Mouse (Mus musculus) ES-E14 (cell line): Measurements from ENCODE around the gene Ces1h. TPM values are rescaled to one million over a fixed set of nuclear protein-coding genes. Genes with fewer than 3 reads are reported as not detected.
"Not testable (repeated sequence)": the region's sequence is repeated elsewhere in the genome, so short reads cannot be mapped to it uniquely, and the experiment has no call there.

Source experiments
- DNase-seq: peaks from one replicate; pipeline ENCODE4 v3.0.0-alpha.2; 2013; ENCODE audit warnings: low read depth, low spot score
- H3K27ac ChIP-seq: 2 replicates; pipeline ENCODE4 v1.5.1; 2012; ENCODE audit warnings: low read depth, mild to moderate bottlenecking, low read length, moderate library complexity, mixed read lengths; ENCODE audit not compliant: poor library complexity, insufficient read depth, severe bottlenecking
- H3K36me3 ChIP-seq: 2 replicates; pipeline ENCODE4 v1.6.1; 2012; ENCODE audit warnings: mild to moderate bottlenecking, low read length, moderate library complexity, mixed read lengths; ENCODE audit not compliant: control insufficient read depth, poor library complexity, insufficient read depth, severe bottlenecking
- H3K4me1 ChIP-seq, 2 experiments: fragments of 150-350 bp in 1 of 2; sonication (generic) in 1 of 2; 2 replicates each; pipeline ENCODE4 v1.6.1; 2012; ENCODE audit warnings: low read length in 2 of 2, mild to moderate bottlenecking in 1 of 2, mixed read lengths in 1 of 2; ENCODE audit not compliant: control insufficient read depth in 2 of 2, insufficient read depth in 2 of 2, poor library complexity in 1 of 2
- H3K4me3 ChIP-seq, 2 experiments: fragments of 150-350 bp in 1 of 2; sonication (generic) in 1 of 2; 2 replicates each; pipeline ENCODE4 v1.5.1; 2012; ENCODE audit warnings: low read length in 2 of 2, low read depth in 1 of 2, mild to moderate bottlenecking in 1 of 2, mixed read lengths in 1 of 2; ENCODE audit not compliant: insufficient read depth in 1 of 2, poor library complexity in 1 of 2, severe bottlenecking in 1 of 2
- H3K9ac ChIP-seq: 2 replicates; pipeline ENCODE4 v1.6.1; 2012; ENCODE audit warnings: low read depth, mild to moderate bottlenecking, low read length, mixed read lengths; ENCODE audit not compliant: poor library complexity, insufficient read depth, severe bottlenecking
- H3K9me3 ChIP-seq: fragments of 150-350 bp; sonication (generic); 2 replicates; pipeline ENCODE4 v1.6.1; 2012; ENCODE audit warnings: low read depth, mild to moderate bottlenecking, low read length; ENCODE audit not compliant: control insufficient read depth, insufficient read depth
- CHD2 ChIP-seq: IDR thresholded peaks from 2 replicates; pipeline ENCODE4 v1.6.1; 2014; ENCODE audit warnings: mild to moderate bottlenecking, low read depth, low read length, inconsistent platforms
- HCFC1 ChIP-seq: IDR thresholded peaks from 2 replicates; pipeline ENCODE4 v1.6.1; 2012; ENCODE audit warnings: low read length, inconsistent platforms, borderline replicate concordance; ENCODE audit not compliant: insufficient read depth
- MAFK ChIP-seq: IDR thresholded peaks from 2 replicates; pipeline ENCODE4 v1.6.1; 2014; ENCODE audit warnings: mild to moderate bottlenecking, low read depth, low read length, inconsistent platforms; ENCODE audit not compliant: insufficient read depth
- ZC3H11A ChIP-seq: IDR thresholded peaks from 2 replicates; pipeline ENCODE4 v1.6.1; 2012; ENCODE audit warnings: low read depth, mild to moderate bottlenecking, inconsistent platforms, low read length, borderline replicate concordance
- ZNF384 ChIP-seq: IDR thresholded peaks from 2 replicates; pipeline ENCODE4 v1.6.1; 2012; ENCODE audit warnings: low read depth, low read length, inconsistent platforms
- in situ Hi-C, 2 experiments: fragments of 600-800 bp; cut with MboI; formaldehyde crosslinking; loops; one replicate each; pipeline ENCODE4 v1.15.1; 2025; ENCODE audit warnings: low sequenced_read_pairs in 2 of 2, inconsistent platforms in 1 of 2; ENCODE audit not compliant: unreplicated experiment in 2 of 2
- total RNA-seq: library from RNA; depleted of rRNA; stranded (reverse); fragments of 300-350 nt; gene quantifications from 2 replicates; pipeline ENCODE4 v1.2.3, GENCODE M21; 2012

The Ces1h gene
- total RNA-seq, 1 experiment: not detected

DNA sequence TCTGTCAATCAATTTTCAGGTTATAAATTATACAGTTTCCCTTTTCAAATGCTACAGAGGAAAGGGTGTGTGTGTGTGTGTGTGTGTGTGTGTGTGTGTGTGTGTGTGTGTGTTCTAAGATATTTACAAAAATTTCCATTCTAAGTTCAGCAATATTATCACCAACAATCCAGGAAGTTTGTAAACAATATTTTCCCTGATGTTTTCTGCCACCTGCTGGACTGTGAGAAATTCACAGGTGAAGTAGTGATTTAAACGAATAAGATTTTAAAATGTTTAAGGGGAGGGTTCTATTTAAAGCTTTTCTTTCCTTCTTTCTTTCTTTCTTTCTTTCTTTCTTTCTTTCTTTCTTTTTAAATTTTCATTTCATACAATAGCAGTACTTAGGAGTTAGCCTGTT lies 18.5 kb upstream of the Ces1h start:
- Histone ChIP-seq H3K27ac (no peak overlapping the region), H3K9ac (no peak overlapping the region), H3K36me3 (no peaks in the 10 kb centered on the region), H3K4me3 (no peak overlapping the region), H3K4me1 (peaks cover 0 to 3% of the 10 kb centered on the region in 2 experiments; a peak in 1 of 4 replicates), H3K9me3 (no peaks in the 10 kb centered on the region)
- no peak for DNase-seq
- TF ChIP-seq CHD2 (no peak), HCFC1 (no peak), MAFK (no peak), ZC3H11A (no peak)
- in situ Hi-C loops: no loop called here

- H3K4me3 ChIP-seq, in situ Hi-C loops, DNase-seq: not testable (repeated sequence)
Observed at GRCm38 (mm10) chr8:93394079-93394619, 14.6 kb upstream of the Ces1h start.

GRCm38 (mm10) chr8:93369481-93369880 lies 10.0 kb downstream of the Ces1h start:
- Histone ChIP-seq H3K9me3 (no peaks in the 10 kb centered on the region), H3K4me3 (no peak overlapping the region), H3K36me3 (no peaks in the 10 kb centered on the region), H3K27ac (no peak overlapping the region), H3K9ac (no peak overlapping the region), H3K4me1 (no peaks in the 10 kb centered on the region)
- no peak for TF ChIP-seq ZC3H11A
- DNase-seq: no peak
- in situ Hi-C loops: no loop called here

More at GRCm38 (mm10) chr8:93394079-93394619, 14.6 kb upstream of the Ces1h start:
- not testable (repeated sequence) for H3K27ac ChIP-seq, H3K4me1 ChIP-seq, H3K36me3 ChIP-seq, H3K9me3 ChIP-seq, H3K9ac ChIP-seq

DNA sequence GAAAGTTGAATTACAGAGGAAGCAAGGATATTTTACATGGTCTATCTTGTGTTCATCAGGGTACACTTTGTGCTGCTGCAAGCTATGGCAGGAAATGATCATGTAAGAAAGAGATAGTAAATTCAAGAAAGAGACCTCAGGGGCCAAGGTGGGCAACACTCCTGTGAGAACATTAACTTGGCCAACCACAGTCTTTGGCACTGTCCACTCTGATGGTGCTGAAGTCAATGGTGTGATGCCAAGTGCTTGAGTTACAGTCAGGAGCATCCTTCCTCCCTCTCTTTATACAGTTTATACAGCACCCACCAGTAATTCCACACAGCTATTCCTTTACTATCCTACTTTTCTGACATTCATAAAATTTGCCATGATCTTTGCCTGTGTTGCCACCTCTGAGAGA lies 19.4 kb downstream of the Ces1h start:
- no peak for DNase-seq
- H3K36me3 ChIP-seq: no peaks in the 10 kb centered on the region
- in situ Hi-C loops: no loop called here
- H3K4me1 ChIP-seq: no peaks in the 10 kb centered on the region
- H3K27ac ChIP-seq: no peak overlapping the region
- no peaks in the 10 kb centered on the region for H3K9me3 ChIP-seq
- TF ChIP-seq MAFK: no peak
- TF ChIP-seq HCFC1: no peak
- TF ChIP-seq ZC3H11A: no peak
- no peak for TF ChIP-seq CHD2
- no peak for TF ChIP-seq ZNF384
- no peak overlapping the region for H3K9ac ChIP-seq
- H3K4me3 ChIP-seq: no peak overlapping the region

- Histone ChIP-seq H3K27ac (no peak overlapping the region), H3K4me3 (no peak overlapping the region), H3K36me3 (no peaks in the 10 kb centered on the region), H3K9me3 (no peaks in the 10 kb centered on the region), H3K9ac (no peak overlapping the region), H3K4me1 (no peaks in the 10 kb centered on the region)
- TF ChIP-seq HCFC1: no peak
- TF ChIP-seq MAFK: no peak
- no peak for TF ChIP-seq ZC3H11A
- no peak for TF ChIP-seq ZNF384
- no peak for TF ChIP-seq CHD2
- DNase-seq: no peak
- in situ Hi-C loops: no loop called here
Observed at GRCm38 (mm10) chr8:93339531-93339930, 40.0 kb downstream of the Ces1h start.
